Mouse (Mus musculus) left cerebral cortex, postnatal 36 days (tissue): ENCODE measurements at regions not wholly inside any gene's neighbourhood (a gene's known extent, or its start where the extent isn't known, plus 50 kb on each side); places are given as distances from the start of the nearest gene placed in this dataset.

Experiments used
- DNase-seq, 2 experiments: peaks; one replicate each; pipeline ENCODE4 v3.0.0; 2021 to 2022; ENCODE audit warnings: low spot score in 2 of 2, mixed read lengths in 1 of 2
- intact Hi-C: fragments of 180-260 bp; cut with DNase I; formaldehyde crosslinking; loops from one replicate; pipeline ENCODE4 v1.15.1; 2025

GRCm38 (mm10) chr4:82234443-82234842, 471.1 kb downstream of the Nfib start:
- DNase-seq, result peak in 1 of 2 experiments; percentile 9
- intact Hi-C loops, result no loop called here

DNA sequence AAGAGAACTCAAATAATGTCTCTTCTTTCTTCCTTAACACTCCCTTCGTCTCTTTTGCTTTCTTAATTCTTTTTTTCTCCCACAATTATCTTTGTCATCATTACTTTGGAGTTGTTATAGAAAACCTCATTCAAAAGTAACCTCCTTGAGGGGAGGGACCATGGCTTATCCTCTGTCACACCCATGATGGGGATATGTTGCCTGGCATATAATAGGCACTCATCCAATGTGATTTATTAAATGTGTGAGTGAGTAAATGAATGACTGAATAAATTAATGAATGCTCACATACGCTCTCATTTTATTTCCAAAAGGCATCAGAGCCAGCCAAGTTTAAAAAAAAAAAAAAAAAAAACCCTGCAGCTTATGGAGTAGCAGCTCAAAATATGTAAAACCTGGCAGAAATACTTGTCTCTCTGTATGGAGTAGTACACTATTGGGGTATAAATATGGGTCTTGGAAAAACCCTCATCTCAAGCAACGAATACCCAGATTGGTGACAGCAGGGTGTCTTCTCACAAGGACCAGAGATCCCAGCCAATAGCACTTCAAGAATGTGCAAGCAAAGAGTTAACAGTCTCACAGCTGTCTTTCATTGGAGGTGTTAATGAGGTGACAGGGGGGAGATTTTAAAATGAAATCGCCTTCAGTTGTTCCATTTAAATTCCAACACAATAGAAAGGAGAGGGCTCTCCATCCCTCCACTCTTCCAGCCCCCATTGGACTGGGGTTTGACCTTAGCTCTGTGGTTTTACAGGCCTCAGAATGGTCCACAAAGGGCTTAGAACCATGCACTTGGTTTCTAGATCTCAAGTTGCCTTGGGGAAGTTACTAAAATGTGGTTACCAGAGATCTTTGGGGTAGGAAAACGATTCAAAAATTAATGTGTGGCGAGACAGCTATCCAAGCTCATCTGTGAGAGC, 479.1 kb downstream of the Nfib start:
- no peak for DNase-seq
- intact Hi-C loops, result no loop called here

- intact Hi-C loops, result no loop called here
- no peak for DNase-seq
Measured at GRCm38 (mm10) chr4:82220724-82221123, 484.8 kb downstream of the Nfib start.

DNA sequence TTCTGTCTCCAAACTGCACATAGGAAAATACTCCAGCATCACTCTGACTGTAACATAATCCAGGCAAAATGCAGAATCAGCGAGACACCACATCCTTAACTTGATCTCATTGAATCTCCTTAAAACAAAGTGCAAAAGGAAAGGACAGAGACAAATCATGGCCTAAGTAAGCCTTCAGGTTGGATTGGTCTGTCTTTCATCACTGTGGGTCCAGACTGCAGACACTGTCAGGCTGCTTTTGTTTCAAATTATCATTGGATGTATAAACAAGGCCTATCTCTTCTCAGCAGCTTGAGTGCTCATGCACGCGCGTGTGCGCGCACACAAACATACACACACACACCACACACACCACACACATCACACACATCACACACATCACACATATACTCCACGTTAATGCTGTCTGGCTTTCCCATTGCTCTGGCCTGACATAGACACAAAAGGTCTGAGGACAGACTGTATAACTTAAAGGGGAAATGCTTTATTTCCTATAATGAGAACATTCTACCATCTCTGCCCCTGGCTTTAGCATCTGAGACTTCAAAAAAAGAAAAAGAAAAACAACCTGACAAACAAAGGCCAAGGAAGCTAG, 485.3 kb downstream of the Nfib start:
- intact Hi-C loops, result no loop called here

DNA sequence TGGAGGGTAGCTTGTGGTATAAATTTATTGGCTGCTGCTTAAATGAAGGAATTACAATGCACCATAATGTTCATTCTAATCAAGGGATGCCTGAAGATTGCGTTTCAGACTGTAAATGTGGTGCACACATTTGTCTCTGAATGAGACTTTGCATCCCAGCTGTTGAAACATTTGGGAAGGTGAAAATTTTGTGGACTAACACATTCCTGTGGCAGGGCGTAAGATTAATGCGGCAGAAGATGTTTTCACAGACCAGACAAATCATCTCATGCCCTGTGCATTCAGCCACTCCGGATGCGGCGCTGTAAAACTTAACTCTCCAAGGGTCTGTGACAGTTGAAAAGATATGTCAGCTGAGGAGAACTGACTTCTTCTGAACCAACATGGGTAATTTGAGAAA, 486.9 kb downstream of the Nfib start:
- DNase-seq, result no peak
- intact Hi-C loops, result no loop called here

More for the DNA sequence above, 485.3 kb downstream of the Nfib start:
- no peak for DNase-seq

- intact Hi-C loops, result no loop called here
- no peak for DNase-seq
Measured at GRCm38 (mm10) chr4:82207031-82207430, 498.5 kb downstream of the Nfib start.

GRCm38 (mm10) chr4:82200306-82200705, 505.2 kb downstream of the Nfib start:
- intact Hi-C loops, result no loop called here

GRCm38 (mm10) chr4:82199118-82199517, 506.4 kb downstream of the Nfib start:
- DNase-seq, result no peak
- intact Hi-C loops, result no loop called here

More at GRCm38 (mm10) chr4:82200306-82200705, 505.2 kb downstream of the Nfib start:
- DNase-seq, result no peak

DNA sequence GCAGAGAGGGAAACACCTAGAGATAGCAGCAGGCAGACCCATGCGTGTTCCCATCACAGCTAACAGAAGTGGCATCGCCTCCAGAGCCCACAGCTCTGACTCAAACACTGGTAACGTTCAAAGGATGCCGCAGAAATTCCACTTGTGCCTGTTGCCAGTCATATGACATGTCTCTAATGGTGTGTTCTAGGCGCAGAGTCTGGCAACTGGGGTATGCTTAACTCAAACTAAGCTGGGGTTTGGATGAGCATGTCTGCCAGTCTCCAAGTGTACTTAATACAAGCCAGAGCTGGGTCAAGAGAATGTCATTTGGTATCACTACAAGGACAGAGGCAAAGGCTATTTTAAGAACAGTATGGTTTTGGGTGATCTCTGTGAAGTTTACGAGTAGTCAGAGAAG, 507.9 kb downstream of the Nfib start:
- DNase-seq, result no peak
- intact Hi-C loops, result no loop called here

DNA sequence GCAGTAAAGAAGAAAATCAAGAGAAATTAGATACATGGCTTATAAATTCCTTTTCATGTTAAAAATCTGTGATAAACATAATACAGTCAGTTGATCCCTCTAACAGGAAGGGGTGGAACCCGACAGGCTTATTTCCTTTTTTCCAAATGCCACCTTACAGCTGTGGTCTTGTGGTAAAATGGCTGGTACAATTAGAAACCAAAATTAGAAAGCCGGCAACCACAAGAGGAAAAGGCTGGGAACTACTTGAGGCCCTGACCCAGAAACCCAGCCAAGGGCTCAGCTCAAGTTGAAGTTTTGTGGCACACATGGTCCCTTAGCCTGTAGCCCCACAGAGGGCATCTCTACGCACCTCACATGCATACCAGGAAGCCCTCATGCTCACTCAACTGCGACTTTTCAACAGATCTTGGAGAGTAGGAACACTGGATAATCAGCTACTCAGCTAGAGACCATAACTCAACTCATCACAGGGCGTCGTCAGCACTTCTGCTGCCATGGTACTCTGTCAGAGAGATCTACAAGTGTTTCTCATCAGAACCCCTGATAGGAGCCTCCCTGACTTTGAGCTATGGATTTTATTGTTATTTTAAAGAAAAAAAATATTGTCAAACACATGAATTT, 509.4 kb downstream of the Nfib start:
- intact Hi-C loops, result no loop called here
- DNase-seq, result no peak

GRCm38 (mm10) chr4:82193905-82194304, 511.6 kb downstream of the Nfib start:
- intact Hi-C loops, result no loop called here
- no peak for DNase-seq

GRCm38 (mm10) chr4:82186892-82187291, 518.7 kb downstream of the Nfib start:
- intact Hi-C loops, result no loop called here
- DNase-seq, result no peak

- intact Hi-C loops, result no loop called here
- DNase-seq, result no peak
Measured at GRCm38 (mm10) chr4:82183974-82184373, 521.6 kb downstream of the Nfib start.

DNA sequence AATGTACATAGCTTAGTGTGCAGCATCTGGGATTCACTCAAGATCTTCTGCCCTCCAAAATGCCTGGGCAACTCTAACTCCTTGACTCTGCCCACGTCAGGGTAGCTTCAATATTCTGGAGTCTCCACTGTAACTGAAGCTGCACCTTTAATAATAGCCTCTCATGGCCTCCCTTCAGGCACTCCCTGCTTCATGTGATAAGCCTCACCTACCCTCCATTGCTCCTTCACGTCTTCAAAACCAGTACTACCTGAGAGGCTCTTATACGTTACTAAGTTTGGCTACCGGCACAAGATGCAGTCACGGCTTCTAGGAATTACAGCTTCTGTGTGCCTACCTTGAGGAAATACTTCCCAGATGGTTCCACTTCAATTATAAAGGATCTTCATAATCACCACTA, 527.4 kb downstream of the Nfib start:
- no peak for DNase-seq
- intact Hi-C loops, result no loop called here

- DNase-seq, result no peak
- intact Hi-C loops, result no loop called here
Measured at GRCm38 (mm10) chr4:82176723-82177122, 528.8 kb downstream of the Nfib start.

- no peak for DNase-seq
- intact Hi-C loops, result no loop called here
Measured at GRCm38 (mm10) chr4:82173461-82174085, 532.0 kb downstream of the Nfib start.

DNA sequence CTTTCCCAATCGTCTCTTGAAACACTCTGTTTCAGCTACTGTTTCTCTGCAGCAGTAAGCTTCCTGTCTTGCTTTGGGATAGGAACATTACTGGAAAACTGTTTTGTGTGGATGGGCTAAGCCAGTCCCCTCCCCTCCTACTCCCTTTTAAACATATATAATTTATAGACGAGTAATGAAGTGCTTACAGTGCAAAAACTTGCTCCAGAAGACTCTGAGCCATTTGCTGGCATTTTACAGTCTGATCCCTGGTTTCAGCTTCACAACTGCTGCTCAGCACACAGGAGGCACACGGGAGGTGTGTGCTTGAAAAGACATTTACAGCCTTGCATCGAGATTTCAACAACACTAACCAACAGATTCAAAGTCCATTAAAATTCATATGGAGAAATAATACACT, 534.6 kb downstream of the Nfib start:
- intact Hi-C loops, result no loop called here
- no peak for DNase-seq

- intact Hi-C loops, result no loop called here
- no peak for DNase-seq
Measured at GRCm38 (mm10) chr4:82168032-82168431, 537.5 kb downstream of the Nfib start.

DNA sequence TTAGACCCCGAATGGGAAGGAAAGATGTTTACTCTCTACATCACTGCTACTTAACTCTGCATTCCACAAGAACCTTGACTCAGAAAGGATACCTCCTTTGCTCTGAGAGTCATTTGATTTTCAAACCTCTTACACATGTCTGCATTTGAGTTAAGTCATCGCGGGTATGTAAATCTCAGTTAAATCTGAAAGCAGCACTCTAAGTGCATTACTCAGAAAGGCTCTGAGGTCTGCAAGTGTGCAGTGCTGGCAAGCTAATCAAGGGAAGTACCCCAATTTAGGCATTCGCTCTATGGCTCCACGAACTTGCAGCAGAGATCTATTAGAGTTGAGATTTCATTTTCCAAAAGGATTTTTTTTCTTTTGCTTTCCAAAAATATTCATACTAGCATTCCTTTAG, 538.2 kb downstream of the Nfib start:
- intact Hi-C loops, result no loop called here
- DNase-seq, result no peak

DNA sequence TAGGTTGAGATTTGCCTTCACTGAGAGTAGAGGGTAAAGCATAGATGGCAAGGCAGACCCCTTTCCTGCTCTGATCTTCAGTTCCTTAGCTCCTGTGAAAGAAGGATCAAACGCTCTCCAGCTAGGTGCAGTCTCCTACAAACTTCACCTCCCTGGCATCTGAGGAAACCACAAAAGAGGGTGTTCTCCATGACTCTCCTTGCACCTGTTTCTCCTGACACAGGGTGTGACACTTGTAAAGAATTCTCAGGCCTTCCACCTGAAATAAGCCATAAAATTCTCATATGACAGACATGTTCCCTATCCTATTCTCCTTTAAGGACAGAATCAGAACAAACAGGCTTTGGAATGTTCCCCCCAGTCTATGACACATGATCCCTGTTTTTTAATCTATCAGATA, 538.7 kb downstream of the Nfib start:
- intact Hi-C loops, result no loop called here
- DNase-seq, result no peak
